Mouse (Mus musculus) cerebellum, postnatal 10 days (tissue): ENCODE measurements at regions not wholly inside any gene's neighbourhood (a gene's known extent, or its start where the extent isn't known, plus 50 kb on each side); places are given as distances from the start of the nearest gene placed in this dataset.

Experiments
- DNase-seq, 2 experiments: peaks; one replicate each; pipeline ENCODE4 v3.0.0; 2021; ENCODE audit warnings: mixed read lengths in 2 of 2

- DNase-seq: no peak
Measured at GRCm38 (mm10) chr17:9760026-9760705, 90.6 kb upstream of the Pabpc6 start.

- DNase-seq: peak; percentile 77 to 81
Measured at GRCm38 (mm10) chr17:9759421-9759852, 89.9 kb upstream of the Pabpc6 start.

GRCm38 (mm10) chr17:9757725-9758251 is 88.3 kb upstream of the Pabpc6 start:
- no peak for DNase-seq

GRCm38 (mm10) chr17:9756675-9757074 is 87.2 kb upstream of the Pabpc6 start:
- DNase-seq: peak; percentile 23 to 26

- peak; percentile 85 to 91 for DNase-seq
Measured at GRCm38 (mm10) chr17:9756196-9756595, 86.7 kb upstream of the Pabpc6 start.

GRCm38 (mm10) chr17:9755576-9755975 is 86.1 kb upstream of the Pabpc6 start:
- no peak for DNase-seq

- DNase-seq: peak in 1 of 2 experiments; percentile 32
Measured at GRCm38 (mm10) chr17:9754884-9755405, 85.4 kb upstream of the Pabpc6 start.

GRCm38 (mm10) chr17:9752848-9753247 is 83.3 kb upstream of the Pabpc6 start:
- DNase-seq: no peak

GRCm38 (mm10) chr17:9751348-9752170 is 82.0 kb upstream of the Pabpc6 start:
- DNase-seq: no peak

GRCm38 (mm10) chr17:9750046-9750445 is 80.5 kb upstream of the Pabpc6 start:
- no peak for DNase-seq

GRCm38 (mm10) chr17:9749301-9749700 is 79.8 kb upstream of the Pabpc6 start:
- DNase-seq: no peak

- no peak for DNase-seq
Measured at GRCm38 (mm10) chr17:9747893-9748292, 78.4 kb upstream of the Pabpc6 start.

- DNase-seq: no peak
Measured at GRCm38 (mm10) chr17:9743342-9743741, 73.8 kb upstream of the Pabpc6 start.

GRCm38 (mm10) chr17:9741321-9741720 is 71.8 kb upstream of the Pabpc6 start:
- no peak for DNase-seq

GRCm38 (mm10) chr17:9729020-9729419 is 59.5 kb upstream of the Pabpc6 start:
- DNase-seq: no peak

- DNase-seq: peak; percentile 38 to 65
Measured at GRCm38 (mm10) chr17:9725704-9726469, 56.4 kb upstream of the Pabpc6 start.

- DNase-seq: peak in 1 of 2 experiments; percentile 27
Measured at GRCm38 (mm10) chr17:9723484-9723883, 54.0 kb upstream of the Pabpc6 start.

- no peak for DNase-seq
Measured at GRCm38 (mm10) chr17:9722709-9723108, 53.2 kb upstream of the Pabpc6 start.
